8 mouse cellular contexts compared by ENCODE assay signal in the genomic region with DNA sequence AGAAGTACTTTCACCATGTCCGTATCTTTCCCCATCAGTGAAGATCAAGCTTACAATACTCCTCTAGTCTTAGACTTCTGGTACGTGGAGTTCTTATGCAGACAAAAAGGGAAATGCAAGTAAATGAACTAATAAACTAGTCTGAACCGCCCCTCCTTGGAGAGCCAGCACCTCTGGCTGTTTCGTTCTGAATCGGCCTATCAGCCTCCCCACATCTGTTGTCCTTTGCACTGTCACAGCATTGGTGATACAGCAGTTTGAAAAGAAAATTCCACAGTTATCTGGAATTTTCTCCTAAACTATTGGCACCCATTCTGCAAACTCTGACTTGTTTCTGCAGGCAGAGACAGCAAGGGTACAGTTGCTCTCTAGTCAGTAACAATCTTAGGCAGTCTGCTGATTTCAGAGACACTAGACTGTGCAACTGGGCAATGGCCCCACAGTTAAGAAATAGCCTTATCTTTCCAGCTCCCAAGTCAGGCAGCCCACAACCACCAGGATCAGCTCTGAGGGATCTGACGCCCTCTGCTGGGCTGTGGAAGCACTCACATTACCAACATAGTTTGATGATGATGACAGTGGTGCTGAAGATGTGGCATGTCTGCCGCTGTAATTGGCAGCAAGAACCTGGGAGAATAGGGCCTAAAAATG.
A peak's percentile ranks its signal among the peaks of the same experiment; 100 is the strongest.
DNase-seq lines count a peak whose midpoint lies in the region; ATAC-seq and TF ChIP-seq lines count a peak whose summit lies in the region.

No protein-coding gene starts in this region.

- no peak overlapping the region for H3K4me3 ChIP-seq in heart, embryonic 13.5 days
- H3K4me3 ChIP-seq in liver, embryonic 15.5 days (replicated peaks): no peak overlapping the region
- no peak overlapping the region for H3K4me3 ChIP-seq in small intestine, adult 2 months (ENCODE audit: low read depth, low read length)

- H3K36me3 ChIP-seq in heart, embryonic 13.5 days: peaks cover 9% of the 10 kb centered on the region
- no peaks in the 10 kb centered on the region for H3K36me3 ChIP-seq in liver, embryonic 15.5 days (replicated peaks)
- H3K36me3 ChIP-seq in small intestine, adult 2 months (ENCODE audit: control insufficient read depth, insufficient read depth, low read length): peaks cover 12% of the 10 kb centered on the region

- 0 out of 2 replicates have a peak overlapping the region, but pooled peaks have one; percentile 24 for H3K27ac ChIP-seq in heart, embryonic 13.5 days (replicated peaks)
- H3K27ac ChIP-seq in liver, embryonic 15.5 days (replicated peaks): peak overlapping the region; percentile 49
- H3K27ac ChIP-seq in small intestine, adult 2 months (ENCODE audit: insufficient read depth, low read depth, low read length): no peak overlapping the region

- no peaks in the 10 kb centered on the region for H3K27me3 ChIP-seq in heart, embryonic 13.5 days (replicated peaks)
- H3K27me3 ChIP-seq in liver, embryonic 15.5 days: no peaks in the 10 kb centered on the region; the same call in 1 of the 2 replicates
- no peaks in the 10 kb centered on the region for H3K27me3 ChIP-seq in small intestine, adult 2 months (ENCODE audit: control insufficient read depth, insufficient read depth, low read length)

- WGBS in heart, embryonic 13.5 days: 63% methylated on average over 7 of the region's 7 CpGs
- WGBS in liver, embryonic 15.5 days (ENCODE audit: insufficient replicate concordance): 48% methylated on average over 7 of the region's 7 CpGs
- 75% methylated on average over 7 of the region's 7 CpGs for WGBS in small intestine, adult 2 months

- H3K4me2 ChIP-seq in heart, embryonic 13.5 days: no peak overlapping the region
- H3K4me2 ChIP-seq in liver, embryonic 15.5 days: 0 out of 2 replicates have a peak overlapping the region, but pooled peaks have one; percentile 9

- peak; percentile 57; the same call in 1 of the 2 replicates for TF ChIP-seq CTCF in small intestine, adult 2 months (IDR thresholded peaks at IDR 0.05; ENCODE audit: extremely low read depth, insufficient read length, insufficient replicate concordance, low read depth, low read length)

- H3K9ac ChIP-seq in heart, embryonic 13.5 days: no peak overlapping the region
- no peak overlapping the region for H3K9ac ChIP-seq in liver, embryonic 15.5 days

- H3K4me1 ChIP-seq in heart, embryonic 13.5 days: peaks cover 20% of the 10 kb centered on the region
- peaks cover 38% of the 10 kb centered on the region for H3K4me1 ChIP-seq in liver, embryonic 15.5 days (replicated peaks)
- H3K4me1 ChIP-seq in small intestine, adult 2 months (ENCODE audit: control insufficient read depth, insufficient read depth, insufficient read length, low read length): no peaks in the 10 kb centered on the region

- DNase-seq in cerebellum, adult 11-12 months: peak; percentile 28
- peak; percentile 28 for DNase-seq in ovary, postnatal 36 days (ENCODE audit: low spot score)
- DNase-seq in ovary, postnatal 10 days (ENCODE audit: low spot score): no peak
- peak; percentile 50 to 69 for DNase-seq in cerebellum, postnatal 25 days

- ATAC-seq in cerebellum, adult (ENCODE audit: insufficient number of reproducible peaks, low FRiP score, low TSS enrichment): no peak
- ATAC-seq in heart, embryonic 13.5 days (ENCODE audit: extremely low read depth, insufficient number of reproducible peaks, low FRiP score, low TSS enrichment): no peak
- ATAC-seq in liver, embryonic 15.5 days (ENCODE audit: insufficient read depth): peak; percentile 66

- no peaks in the 10 kb centered on the region for H3K9me3 ChIP-seq in heart, embryonic 13.5 days
- H3K9me3 ChIP-seq in liver, embryonic 15.5 days (replicated peaks): no peaks in the 10 kb centered on the region

- TF ChIP-seq POLR2A in small intestine, adult 2 months (IDR thresholded peaks at IDR 0.05; ENCODE audit: low read depth, low read length): no peak
